Mouse (Mus musculus) testis, adult 2 months (tissue): ENCODE measurements at regions not wholly inside any gene's neighbourhood (a gene's known extent, or its start where the extent isn't known, plus 50 kb on each side); places are given as distances from the start of the nearest gene placed in this dataset.

Source experiments
- CTCF ChIP-seq: fragments of 200-500 bp; IDR thresholded peaks from 2 replicates; pipeline ENCODE4 v1.5.1; 2012; ENCODE audit warnings: low read depth, mild to moderate bottlenecking, inconsistent platforms, low read length, moderate library complexity; ENCODE audit not compliant: control insufficient read depth, insufficient read depth, insufficient replicate concordance
- POLR2A ChIP-seq: fragments of 200-500 bp; IDR thresholded peaks from 2 replicates; pipeline ENCODE4 v1.6.1; 2012; ENCODE audit warnings: low read depth, mild to moderate bottlenecking, inconsistent platforms, low read length, moderate library complexity; ENCODE audit not compliant: control insufficient read depth

GRCm38 (mm10) chr14:25317680-25318471 is 141.1 kb upstream of the Zmiz1 start:
- no peak for TF ChIP-seq CTCF
- TF ChIP-seq POLR2A, result no peak
